Mouse (Mus musculus) gastrocnemius, adult 18-20 months (tissue): ENCODE measurements around the gene Slc25a33. TPM values are rescaled to one million over a fixed set of nuclear protein-coding genes. Genes with fewer than 3 reads are reported as not detected.

Experiments
- DNase-seq: peaks from one replicate; pipeline ENCODE4 v3.0.0; 2021; ENCODE audit warnings: low spot score
- long read RNA-seq, 2 experiments: library from polyadenylated mRNA; stranded (forward); transcript quantifications; one replicate each; pipeline ENCODE4 v2.0.0; 2021
- total RNA-seq, 2 experiments: library from RNA; stranded (reverse); gene quantifications; 2 replicates each; pipeline ENCODE4 v1.2.3; 2021

The Slc25a33 gene
- 10 to 100 TPM; 10.8 to 14.4 TPM for total RNA-seq
- long read RNA-seq, experiment 1, transcript Slc25a33-201 (7 exons, 1,887 nt) = major isoform, 23 of 25 reads
- long read RNA-seq, experiment 1, partial matches to known transcripts = 1 of 25 reads
- long read RNA-seq, experiment 1, other reads (novel, unspliced or antisense) = 1 of 25 reads
- long read RNA-seq, experiment 2, transcript Slc25a33-201 (7 exons, 1,887 nt) = major isoform, 14 of 19 reads
- long read RNA-seq, experiment 2, partial matches to known transcripts = 2 of 19 reads
- long read RNA-seq, experiment 2, other reads (novel, unspliced or antisense) = 3 of 19 reads

DNA sequence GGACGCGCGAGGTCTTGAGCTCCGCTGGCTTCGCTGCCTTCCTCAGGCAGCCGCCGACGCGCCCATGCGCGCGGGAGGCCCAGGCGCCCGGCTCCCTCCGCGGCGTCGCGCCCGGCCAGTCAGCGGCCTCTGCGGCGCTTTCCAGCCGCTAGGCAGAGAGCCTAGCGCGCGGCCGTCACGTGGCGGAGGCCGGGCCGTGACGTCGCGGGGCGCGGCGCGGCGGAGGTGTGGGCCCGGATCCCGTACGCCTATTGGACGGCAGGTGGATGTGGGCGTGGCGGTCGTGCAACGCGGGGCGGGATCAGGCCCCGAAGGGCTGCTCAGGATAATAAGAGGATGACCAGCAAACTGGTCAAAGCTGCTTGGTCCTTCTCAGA lies at the start of gene Slc25a33:
Slc25a33 (minus strand) TSS at position 184 of the 377 bp plus-strand sequence.
- peak; percentile 98 for DNase-seq

DNA sequence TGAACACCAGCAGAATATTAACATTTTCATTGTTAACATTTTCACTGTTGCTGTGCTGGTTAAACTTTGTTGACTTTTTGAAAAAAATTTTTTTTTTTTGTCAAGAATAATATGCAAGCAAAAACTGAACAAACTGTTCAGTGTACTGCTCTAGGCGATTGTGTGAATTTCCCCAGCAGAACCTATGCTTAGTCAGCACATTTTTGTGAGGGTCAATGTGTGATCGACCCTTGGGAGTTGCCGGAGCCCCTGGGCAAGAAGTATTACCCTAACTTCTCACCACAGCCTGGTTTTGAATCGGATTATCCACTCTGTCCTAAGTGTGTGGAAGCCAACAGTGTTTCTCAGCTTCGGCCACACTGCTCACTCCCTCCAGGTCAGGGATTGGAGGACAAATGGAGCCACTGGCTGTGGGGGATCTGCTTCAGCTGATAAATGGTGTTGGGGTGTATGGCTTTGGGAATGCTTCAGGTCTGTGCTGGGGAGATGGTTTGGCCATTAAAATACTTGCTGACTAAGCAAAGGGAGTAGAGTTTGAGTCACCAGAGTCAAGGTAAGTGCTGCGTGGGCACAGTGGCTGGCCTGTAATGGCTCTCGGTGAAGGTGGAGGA lies 48.6 kb upstream of the Slc25a33 start:
- no peak for DNase-seq

DNA sequence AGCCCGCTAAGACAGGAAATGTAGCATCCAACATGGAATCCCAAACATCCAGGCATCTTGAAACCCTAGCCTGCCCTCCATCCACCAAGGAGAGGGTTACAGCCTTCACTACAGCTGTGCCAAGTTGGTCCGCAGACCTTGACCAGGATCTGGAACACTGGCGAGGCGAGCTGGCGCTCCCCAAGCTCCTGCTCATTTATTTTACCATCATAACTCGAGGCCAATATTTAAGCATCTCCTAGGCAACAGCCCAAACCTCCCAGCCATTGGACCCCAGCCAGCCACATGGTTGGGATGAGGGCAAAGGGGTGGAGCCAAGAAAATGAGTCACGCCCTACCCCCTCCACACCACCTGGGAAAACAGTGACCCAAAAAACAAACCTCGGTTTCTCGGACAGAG lies 48.0 kb upstream of the Slc25a33 start:
- peak; percentile 75 for DNase-seq

DNA sequence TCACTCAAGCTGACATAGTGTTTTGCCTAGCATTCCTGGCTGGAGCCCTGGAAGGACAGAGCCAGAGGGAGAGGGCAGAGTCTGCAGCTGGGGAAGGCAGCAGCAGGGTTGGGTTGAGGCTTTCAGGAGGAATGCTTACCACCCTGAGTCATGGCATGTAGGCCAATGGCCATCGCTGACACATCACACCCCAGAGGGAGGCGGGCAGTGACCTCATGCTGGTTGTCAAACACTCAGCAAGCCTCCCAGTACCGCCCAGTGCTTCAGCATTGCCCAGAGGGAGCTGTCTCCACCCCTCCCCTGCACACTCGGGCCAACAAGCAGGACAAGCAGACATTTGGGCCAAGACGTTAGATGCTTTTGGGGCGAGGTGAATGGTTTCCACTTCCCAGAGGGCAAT lies 46.5 kb upstream of the Slc25a33 start:
- DNase-seq = peak; percentile 91

DNA sequence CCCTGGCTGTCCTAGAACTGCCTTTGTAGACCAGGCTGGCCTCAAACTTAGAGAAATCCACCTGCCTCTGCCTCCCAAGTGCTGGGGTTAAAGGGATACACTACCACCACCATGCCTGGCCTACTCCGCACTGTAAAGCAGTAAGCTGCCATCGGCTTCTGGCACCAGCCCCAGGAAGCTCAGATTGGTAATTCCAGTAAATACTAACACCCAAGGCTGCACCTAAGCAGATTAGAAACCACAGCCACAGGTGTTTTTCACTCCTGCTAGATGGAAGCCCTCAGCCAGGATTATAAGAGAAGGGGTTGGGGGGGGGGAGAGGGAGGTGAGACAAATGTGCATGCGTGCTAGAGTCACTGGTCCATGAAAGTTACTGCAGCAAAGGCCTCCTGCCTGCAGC lies 45.1 kb upstream of the Slc25a33 start:
- no peak for DNase-seq

DNA sequence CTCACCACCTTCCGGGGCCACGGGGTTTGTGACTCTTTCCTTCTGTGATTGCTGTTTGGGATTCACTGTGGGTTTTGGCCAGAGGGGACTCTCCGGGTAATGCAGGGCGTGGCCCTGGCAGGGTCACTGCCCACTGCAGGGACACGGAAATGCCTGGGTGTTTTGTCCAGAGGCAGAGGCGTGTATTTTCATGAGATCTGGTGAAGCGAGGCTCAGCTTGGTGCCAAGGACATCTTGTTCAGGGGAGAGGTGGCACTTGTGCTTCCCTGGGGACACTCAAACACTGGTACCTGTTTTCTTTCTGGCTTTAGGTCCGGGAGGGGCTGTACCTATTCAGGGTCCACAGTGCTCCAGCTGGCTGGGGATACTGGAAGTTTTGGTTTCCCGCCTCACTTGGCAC lies 42.5 kb upstream of the Slc25a33 start:
- no peak for DNase-seq

DNA sequence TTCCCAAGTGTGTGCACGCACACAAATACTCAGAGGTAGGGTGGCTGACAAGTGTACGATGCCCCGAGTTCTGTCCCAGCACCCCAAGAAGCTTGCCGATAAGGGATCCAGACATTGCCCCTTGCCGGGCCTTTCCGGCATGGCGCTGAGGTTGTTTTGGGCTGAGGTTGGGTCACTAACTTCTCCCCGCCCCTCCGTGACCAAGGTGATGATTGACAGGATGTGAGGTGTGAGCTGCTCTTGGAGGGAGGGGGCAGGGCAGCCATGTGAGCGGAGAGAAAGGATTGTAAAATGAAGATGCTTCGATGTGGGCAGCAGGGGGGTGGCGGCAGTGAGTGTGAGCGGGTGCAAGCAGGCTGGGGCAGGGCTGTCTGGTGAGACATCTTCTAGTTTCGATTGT lies 41.5 kb upstream of the Slc25a33 start:
- no peak for DNase-seq

DNA sequence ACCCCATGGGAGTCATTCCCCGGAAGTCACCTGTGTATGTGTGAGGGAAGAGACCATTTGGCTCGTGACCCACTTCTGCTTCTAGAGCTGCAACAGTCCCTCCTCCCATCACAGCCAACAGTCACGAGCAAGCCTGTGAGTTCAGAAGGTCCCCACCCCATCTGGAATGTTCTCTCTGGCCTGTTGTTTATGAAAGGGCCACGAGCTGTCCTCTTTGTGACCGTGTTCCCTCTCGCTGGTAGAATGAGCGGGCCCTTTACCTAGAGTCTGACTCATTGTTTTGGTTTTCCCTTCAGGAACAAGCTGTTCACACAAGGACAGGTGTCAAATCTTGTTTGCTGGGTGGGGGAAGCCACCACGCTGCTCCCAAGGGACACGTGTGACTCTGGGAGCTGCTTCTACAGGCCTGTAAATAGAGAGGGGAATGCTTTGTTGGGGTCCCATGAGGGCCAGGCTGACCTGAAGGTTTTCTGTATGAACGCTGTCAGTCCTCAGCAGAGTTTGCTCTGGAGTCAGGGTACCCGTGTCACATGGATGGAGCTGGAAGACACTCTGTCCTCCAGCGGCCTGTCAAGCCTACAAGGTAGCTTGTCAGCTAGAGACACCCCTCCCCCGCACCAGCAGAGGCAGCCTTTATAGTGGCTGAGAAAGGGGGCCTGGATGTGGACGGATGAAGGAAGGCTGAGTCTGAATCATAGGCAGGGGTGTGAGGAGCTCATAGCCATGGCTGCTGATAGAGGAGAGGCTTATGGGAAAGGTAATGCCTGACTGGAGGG lies 39.5 kb upstream of the Slc25a33 start:
- DNase-seq = no peak

DNA sequence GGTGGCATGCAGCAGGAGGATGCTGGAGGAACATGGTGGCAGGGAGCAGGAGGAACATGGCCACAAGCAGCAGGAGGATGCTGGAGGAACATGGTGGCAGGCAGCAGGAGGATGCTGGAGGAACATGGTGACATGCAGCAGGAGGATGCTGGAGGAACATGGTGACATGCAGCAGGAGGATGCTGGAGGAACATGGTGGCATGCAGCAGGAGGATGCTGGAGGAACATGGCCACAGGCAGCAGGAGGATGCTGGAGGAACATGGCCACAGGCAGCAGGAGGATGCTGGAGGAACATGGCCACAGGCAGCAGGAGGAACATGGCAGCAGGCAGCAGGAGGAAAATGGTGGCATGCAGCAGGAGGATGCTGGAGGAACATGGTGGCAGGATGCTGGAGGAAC lies 36.3 kb upstream of the Slc25a33 start:
- DNase-seq = peak; percentile 54

DNA sequence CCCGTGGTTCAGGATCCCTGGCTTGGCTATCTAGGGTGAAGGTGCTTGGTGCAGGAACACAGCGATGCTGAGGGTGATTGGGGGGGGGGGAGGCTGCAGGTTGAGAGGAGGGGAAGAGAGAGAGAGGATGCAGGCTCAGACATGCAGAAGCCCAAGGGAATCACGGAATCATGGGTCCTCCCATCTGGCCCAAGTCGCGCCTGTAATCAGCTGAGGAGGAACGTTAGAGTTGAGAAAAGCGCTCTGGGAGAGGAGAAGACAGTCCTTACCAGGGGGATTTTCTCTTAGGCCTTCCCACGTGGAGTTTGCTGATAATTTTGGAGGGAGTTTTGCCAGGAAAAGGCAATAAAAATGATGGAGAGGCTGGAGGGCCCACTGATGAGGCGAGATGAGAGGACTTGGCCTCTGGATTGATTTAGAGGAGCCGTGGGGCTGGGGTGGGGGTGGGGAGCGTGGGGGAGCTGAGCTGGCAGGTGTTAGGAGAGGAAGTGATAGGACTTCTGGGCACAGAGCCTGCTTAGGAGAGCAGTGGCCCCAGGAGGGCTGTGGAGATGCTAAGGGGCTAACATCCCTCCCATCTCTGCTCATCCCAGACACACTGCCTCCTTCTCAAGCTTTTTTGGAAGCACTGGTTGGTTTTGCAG lies 34.6 kb upstream of the Slc25a33 start:
- no peak for DNase-seq

DNA sequence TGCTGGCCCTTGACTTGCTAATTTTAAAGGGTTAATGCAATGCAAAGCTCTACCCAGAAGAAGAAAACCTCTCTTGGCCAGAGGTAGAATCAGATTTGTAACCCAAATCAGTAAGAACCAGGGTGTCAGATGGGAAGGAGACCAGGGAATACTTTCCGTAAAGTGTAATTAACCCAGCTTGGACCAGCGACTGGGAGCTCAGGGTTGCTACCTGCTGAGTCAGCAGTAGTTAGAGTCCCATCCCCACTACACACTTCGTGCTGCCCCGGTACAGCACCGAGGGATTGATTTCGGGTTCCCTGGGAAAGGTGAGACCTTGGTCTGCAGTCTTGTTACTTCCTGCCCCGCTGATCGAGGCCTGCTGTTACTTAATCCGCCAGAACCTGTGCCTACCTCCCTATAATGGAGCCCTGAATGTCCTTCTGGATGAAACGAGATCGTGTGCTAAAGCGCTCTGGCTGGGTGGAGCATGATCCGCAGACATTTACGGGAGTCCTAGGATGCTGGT lies 34.0 kb upstream of the Slc25a33 start:
- no peak for DNase-seq

DNA sequence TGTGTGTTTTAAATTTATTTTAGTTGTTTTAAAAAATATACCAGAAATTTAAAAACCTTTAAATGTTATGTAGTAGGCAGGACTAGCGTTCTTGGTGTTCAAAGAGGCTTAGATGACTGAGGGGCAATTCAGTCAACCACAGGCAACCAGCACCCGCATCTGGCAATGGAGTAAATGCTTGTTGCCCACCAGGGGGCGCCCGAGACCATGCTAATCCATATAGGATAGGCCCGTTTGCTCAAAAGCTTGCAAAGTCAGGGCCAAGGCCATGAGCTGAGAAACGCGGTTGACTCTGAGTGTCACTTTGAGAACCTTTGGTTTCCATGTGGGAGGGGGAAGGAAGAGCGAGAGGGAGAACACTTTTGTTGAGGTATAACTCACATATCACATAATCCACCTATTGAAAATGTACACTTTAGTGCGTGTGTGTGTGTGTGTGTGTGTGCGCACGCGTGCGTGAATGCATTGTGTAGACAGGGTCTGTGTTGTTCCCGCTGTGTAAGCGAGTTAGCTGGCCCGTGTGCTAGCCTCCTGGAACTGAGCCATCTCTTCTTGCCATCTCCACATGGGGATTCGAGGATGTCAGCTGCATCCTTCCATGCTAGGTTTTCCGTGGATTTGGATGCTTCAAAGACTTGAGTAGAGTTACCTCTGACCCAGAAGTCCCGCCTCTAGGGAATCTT lies 32.8 kb upstream of the Slc25a33 start:
- peak; percentile 93 for DNase-seq

DNA sequence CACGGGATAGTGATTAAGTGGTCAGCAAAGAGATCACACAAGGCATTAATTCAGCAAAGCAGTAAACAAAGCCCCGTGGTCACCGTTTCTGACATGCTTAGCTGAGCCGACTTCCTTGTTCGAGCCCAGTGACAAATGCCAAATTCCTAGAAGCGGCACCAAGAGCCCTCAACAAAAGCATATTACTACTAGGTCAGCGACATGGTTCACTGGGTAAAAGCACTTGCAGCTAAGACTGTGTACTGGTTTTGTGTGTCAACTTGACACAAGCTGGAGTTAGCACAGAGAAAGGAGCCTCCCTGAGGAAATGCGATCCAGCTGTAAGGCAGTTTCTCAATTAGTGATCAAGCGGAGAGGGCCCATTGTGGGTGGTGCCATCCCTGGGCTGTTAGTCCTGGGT lies 28.2 kb upstream of the Slc25a33 start:
- DNase-seq = no peak

DNA sequence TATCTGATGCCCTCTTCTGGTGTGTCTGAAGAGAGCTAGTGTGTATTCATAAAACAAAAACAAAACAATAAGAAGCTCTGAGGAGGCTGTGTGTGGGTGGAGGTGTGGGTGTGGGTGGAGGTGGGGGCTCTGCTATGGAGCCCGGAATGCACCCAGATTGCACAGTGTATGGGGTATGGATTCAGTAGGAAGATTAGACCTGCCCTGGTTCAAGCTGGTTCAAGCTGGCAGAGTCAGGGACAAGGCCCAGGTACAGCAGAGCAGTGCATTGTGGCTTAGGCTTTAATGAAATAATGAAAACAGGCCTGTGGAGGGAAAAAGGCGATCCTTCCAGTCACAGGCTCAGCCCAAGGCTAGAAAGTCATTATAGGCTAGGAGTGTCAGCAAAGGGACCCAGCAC lies 26.5 kb upstream of the Slc25a33 start:
- DNase-seq = no peak

DNA sequence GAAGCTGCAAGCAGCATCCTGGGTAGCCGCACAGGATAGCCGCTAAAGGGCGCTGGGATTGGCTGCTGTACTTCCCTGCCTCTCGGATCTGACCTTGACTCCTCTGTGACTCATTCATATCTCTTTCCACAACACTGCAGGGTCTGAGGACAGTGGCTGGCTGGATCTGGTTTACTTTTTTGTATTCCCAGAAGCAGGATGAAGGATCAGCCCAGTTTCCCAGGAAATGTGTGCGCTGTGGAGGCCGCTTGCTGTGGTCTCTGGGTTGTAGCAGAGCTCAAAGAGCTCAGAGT lies 26.0 kb upstream of the Slc25a33 start:
- DNase-seq = no peak

DNA sequence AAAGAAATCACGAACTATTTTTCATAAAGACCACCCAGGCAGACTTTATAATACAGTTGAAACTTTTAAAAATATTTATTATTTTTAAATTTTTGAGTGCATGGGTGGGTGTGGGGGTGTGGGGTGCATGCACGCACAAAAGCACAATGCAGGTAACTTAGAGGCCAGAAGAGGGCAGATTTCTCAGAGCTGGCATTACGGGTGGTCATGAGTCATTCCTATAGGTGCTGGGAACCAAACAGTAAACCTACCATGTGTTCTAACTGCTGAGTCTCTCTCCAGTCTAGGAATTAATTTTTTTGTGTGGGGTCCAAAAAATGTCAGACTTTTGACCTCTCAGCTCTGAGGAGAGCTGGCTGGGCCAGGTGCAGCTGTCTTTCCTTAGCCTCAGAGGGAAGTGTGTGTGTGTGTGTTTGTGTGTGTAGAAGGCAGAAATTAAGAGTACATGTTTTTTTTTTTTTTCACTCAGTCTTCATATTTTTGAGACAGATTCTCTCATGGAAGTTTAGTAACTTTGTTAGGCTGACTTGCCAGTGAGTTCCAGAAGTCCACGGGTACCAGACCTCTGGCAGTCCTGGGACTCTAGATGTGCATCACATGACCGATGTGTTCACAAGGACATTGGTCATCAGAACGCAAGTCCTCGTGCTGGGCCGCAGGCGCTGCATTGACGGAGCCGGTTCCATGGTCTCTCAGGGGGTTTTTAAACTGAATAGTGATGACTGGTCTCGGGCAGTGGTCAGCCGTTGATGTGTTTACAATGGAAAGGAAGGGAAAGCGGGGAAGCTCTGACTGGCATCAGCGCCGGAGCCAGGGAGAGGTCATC lies 25.5 kb upstream of the Slc25a33 start:
- no peak for DNase-seq

DNA sequence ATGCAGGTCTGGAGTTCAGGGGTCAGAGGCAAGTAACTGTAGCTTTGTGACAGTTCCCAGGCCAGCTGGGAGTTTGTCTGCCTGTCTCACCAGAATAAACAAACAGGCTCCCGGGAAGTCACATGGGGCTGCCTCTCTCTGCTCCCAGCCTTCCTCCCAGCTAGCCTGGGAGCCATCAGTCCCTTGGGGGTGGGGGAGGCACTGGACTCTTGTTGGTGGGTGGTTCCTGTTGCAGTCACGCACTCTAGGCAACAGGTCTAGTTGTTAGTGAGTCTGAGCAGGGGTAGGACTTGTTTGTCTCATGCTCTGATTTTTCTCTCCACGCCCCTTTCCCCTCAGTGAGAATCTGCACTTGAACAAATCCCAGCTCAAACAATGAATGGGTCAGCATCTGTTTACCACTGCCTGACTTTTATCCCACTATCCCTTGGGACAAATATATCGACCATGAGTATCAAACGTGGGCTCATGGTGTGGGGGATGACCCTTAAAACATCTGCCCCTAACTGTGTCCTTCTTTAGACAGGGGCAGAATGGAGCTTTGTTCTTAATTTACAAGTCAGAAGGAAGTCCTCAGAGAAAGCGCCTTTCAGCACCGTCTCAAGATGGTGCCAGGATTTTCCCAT lies 24.7 kb upstream of the Slc25a33 start:
- no peak for DNase-seq

DNA sequence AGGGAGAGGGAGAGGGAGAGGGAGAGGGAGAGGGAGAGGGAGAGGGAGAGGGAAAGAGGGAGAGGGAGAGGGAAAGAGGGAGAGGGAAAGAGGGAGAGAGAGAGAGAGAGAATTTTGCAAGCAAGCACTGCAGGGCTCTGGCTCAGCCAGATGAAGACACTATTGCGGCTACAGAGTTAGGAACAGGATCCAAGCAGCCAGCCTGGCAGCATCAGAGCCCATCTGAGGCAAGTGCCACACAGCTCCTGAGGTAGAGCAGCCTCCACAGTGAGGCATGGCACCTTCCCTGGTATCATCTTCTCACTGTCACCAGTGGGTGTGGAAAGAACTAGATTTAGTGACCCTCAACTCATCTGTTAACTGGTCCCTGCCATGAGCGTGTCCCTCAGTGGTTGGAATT lies 24.0 kb upstream of the Slc25a33 start:
- DNase-seq = no peak

DNA sequence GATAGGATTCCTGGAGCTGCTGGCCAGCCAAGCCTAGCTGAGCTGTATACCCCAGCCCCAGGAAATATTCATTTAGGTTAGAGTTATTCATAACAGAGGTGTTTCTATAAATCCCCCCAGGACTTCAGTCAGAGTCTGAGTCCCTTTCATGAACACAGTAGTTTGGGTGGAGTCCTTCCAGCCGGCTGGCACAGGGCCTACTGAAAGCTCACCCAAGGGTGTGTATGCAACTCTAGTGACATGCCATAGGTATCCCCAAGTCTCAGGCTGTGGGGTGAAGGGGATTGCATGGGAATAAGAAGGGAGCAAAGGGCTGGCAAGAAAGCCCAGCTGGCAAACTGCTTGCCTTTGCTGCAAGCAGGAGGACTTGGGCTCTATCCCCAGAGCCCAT lies 23.1 kb upstream of the Slc25a33 start:
- DNase-seq = no peak

DNA sequence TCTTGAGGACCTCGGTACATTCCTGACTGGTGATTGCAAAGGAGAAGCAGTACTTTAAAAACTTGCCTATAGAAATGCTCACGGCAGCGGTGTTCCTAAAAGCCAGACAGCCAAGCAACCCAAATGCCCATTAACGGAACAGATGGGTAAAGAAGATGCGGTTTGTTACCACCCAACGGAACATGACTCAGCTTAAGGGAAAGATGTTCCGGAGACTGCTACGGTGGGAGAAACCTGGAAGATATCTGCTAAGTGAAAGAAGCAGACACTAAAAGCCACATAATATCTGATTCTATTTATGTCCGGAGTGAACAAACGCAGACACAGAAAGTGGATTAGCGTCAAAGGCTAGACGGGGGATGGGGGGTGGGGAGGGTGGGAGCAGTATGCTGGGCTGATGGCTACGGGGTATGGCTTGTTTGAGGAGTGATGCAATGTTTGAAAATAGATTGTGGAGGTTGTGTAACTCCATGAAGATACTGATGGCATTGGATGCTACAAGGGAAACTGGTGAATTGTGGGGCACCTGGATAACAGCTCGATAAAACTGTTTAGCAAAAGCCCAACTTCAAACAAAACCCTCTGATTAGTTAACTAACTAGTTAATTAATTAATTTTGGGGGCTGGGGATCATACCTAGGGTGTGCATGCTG lies 22.6 kb upstream of the Slc25a33 start:
- DNase-seq = no peak
